Mouse (Mus musculus): ENCODE results near the gene Nr4a1. TPM values are rescaled to one million over a fixed set of nuclear protein-coding genes. Genes with fewer than 3 reads are reported as not detected.

Gene Nr4a1
- polyA plus RNA-seq, 1 experiment, result 51.4 TPM

- no peak overlapping the region for H3K27ac ChIP-seq (ENCODE audit: control insufficient read depth, insufficient read depth, low read depth, low read length)
- H3K27me3 ChIP-seq (ENCODE audit: control insufficient read depth, insufficient read depth, low read length), result no peaks in the 10 kb centered on the region
- H3K4me1 ChIP-seq (ENCODE audit: control insufficient read depth, insufficient read depth, low read length), result peaks cover 11% of the 10 kb centered on the region
- H3K4me3 ChIP-seq (ENCODE audit: control insufficient read depth, low read depth, low read length), result no peak overlapping the region
- TF ChIP-seq POLR2A (IDR thresholded peaks at IDR 0.05; ENCODE audit: control insufficient read depth, low read depth, low read length) (no peak), CTCF (IDR thresholded peaks at IDR 0.05; ENCODE audit: control insufficient read depth, insufficient read depth, insufficient replicate concordance, low read depth, low read length) (peak; percentile 65; the same call in 1 of the 2 replicates)
- H3K36me3 ChIP-seq (ENCODE audit: control insufficient read depth, insufficient read depth, low read length), result no peaks in the 10 kb centered on the region
Measured at GRCm38 (mm10) chr15:101240799-101241204, 13.3 kb upstream of the Nr4a1 start.

- no peak overlapping the region for H3K4me3 ChIP-seq (ENCODE audit: control insufficient read depth, low read depth, low read length)
- no peaks in the 10 kb centered on the region for H3K36me3 ChIP-seq (ENCODE audit: control insufficient read depth, insufficient read depth, low read length)
- peaks cover 14% of the 10 kb centered on the region for H3K4me1 ChIP-seq (ENCODE audit: control insufficient read depth, insufficient read depth, low read length)
- no peak for TF ChIP-seq POLR2A (IDR thresholded peaks at IDR 0.05; ENCODE audit: control insufficient read depth, low read depth, low read length)
- TF ChIP-seq CTCF (IDR thresholded peaks at IDR 0.05; ENCODE audit: control insufficient read depth, insufficient read depth, insufficient replicate concordance, low read depth, low read length), result no peak
- 0 out of 2 replicates have a peak overlapping the region, but pooled peaks have one; percentile 9 for H3K27ac ChIP-seq (ENCODE audit: control insufficient read depth, insufficient read depth, low read depth, low read length)
- H3K27me3 ChIP-seq (ENCODE audit: control insufficient read depth, insufficient read depth, low read length), result no peaks in the 10 kb centered on the region
Measured at GRCm38 (mm10) chr15:101241236-101241635, 12.8 kb upstream of the Nr4a1 start.

GRCm38 (mm10) chr15:101241853-101242252 lies 12.2 kb upstream of the Nr4a1 start:
- Histone ChIP-seq H3K4me3 (ENCODE audit: control insufficient read depth, low read depth, low read length) (no peak overlapping the region), H3K36me3 (ENCODE audit: control insufficient read depth, insufficient read depth, low read length) (no peaks in the 10 kb centered on the region), H3K27ac (ENCODE audit: control insufficient read depth, insufficient read depth, low read depth, low read length) (no peak overlapping the region), H3K4me1 (ENCODE audit: control insufficient read depth, insufficient read depth, low read length) (peaks cover 14% of the 10 kb centered on the region), H3K27me3 (ENCODE audit: control insufficient read depth, insufficient read depth, low read length) (no peaks in the 10 kb centered on the region)
- TF ChIP-seq POLR2A (IDR thresholded peaks at IDR 0.05; ENCODE audit: control insufficient read depth, low read depth, low read length) (no peak), CTCF (IDR thresholded peaks at IDR 0.05; ENCODE audit: control insufficient read depth, insufficient read depth, insufficient replicate concordance, low read depth, low read length) (no peak)

GRCm38 (mm10) chr15:101242645-101243044 lies 11.4 kb upstream of the Nr4a1 start:
- H3K36me3 ChIP-seq (ENCODE audit: control insufficient read depth, insufficient read depth, low read length), result no peaks in the 10 kb centered on the region
- H3K4me3 ChIP-seq (ENCODE audit: control insufficient read depth, low read depth, low read length), result no peak overlapping the region
- no peaks in the 10 kb centered on the region for H3K27me3 ChIP-seq (ENCODE audit: control insufficient read depth, insufficient read depth, low read length)
- peaks cover 19% of the 10 kb centered on the region for H3K4me1 ChIP-seq (ENCODE audit: control insufficient read depth, insufficient read depth, low read length)
- TF ChIP-seq POLR2A (IDR thresholded peaks at IDR 0.05; ENCODE audit: control insufficient read depth, low read depth, low read length), result no peak
- no peak overlapping the region for H3K27ac ChIP-seq (ENCODE audit: control insufficient read depth, insufficient read depth, low read depth, low read length)

- Histone ChIP-seq H3K36me3 (ENCODE audit: control insufficient read depth, insufficient read depth, low read length) (no peaks in the 10 kb centered on the region), H3K4me3 (ENCODE audit: control insufficient read depth, low read depth, low read length) (no peak overlapping the region), H3K4me1 (ENCODE audit: control insufficient read depth, insufficient read depth, low read length) (peaks cover 12% of the 10 kb centered on the region), H3K27ac (ENCODE audit: control insufficient read depth, insufficient read depth, low read depth, low read length) (no peak overlapping the region), H3K27me3 (ENCODE audit: control insufficient read depth, insufficient read depth, low read length) (no peaks in the 10 kb centered on the region)
- TF ChIP-seq POLR2A (IDR thresholded peaks at IDR 0.05; ENCODE audit: control insufficient read depth, low read depth, low read length), result no peak
Measured at GRCm38 (mm10) chr15:101244012-101244411, 10.1 kb upstream of the Nr4a1 start.

GRCm38 (mm10) chr15:101246231-101247154 lies 7.6 kb upstream of the Nr4a1 start:
- Histone ChIP-seq H3K27ac (ENCODE audit: control insufficient read depth, insufficient read depth, low read depth, low read length) (peak overlapping the region; percentile 78), H3K36me3 (ENCODE audit: control insufficient read depth, insufficient read depth, low read length) (no peaks in the 10 kb centered on the region), H3K4me3 (ENCODE audit: control insufficient read depth, low read depth, low read length) (peak overlapping the region; percentile 74), H3K27me3 (ENCODE audit: control insufficient read depth, insufficient read depth, low read length) (no peaks in the 10 kb centered on the region), H3K4me1 (ENCODE audit: control insufficient read depth, insufficient read depth, low read length) (peaks cover 10% of the 10 kb centered on the region)
- TF ChIP-seq POLR2A (IDR thresholded peaks at IDR 0.05; ENCODE audit: control insufficient read depth, low read depth, low read length), result no peak; the same call in 1 of the 2 replicates
- TF ChIP-seq CTCF (IDR thresholded peaks at IDR 0.05; ENCODE audit: control insufficient read depth, insufficient read depth, insufficient replicate concordance, low read depth, low read length), result no peak

- Histone ChIP-seq H3K27ac (ENCODE audit: control insufficient read depth, insufficient read depth, low read depth, low read length) (no peak overlapping the region), H3K4me1 (ENCODE audit: control insufficient read depth, insufficient read depth, low read length) (peaks cover 10% of the 10 kb centered on the region), H3K27me3 (ENCODE audit: control insufficient read depth, insufficient read depth, low read length) (no peaks in the 10 kb centered on the region), H3K4me3 (ENCODE audit: control insufficient read depth, low read depth, low read length) (no peak overlapping the region), H3K36me3 (ENCODE audit: control insufficient read depth, insufficient read depth, low read length) (no peaks in the 10 kb centered on the region)
- TF ChIP-seq CTCF (IDR thresholded peaks at IDR 0.05; ENCODE audit: control insufficient read depth, insufficient read depth, insufficient replicate concordance, low read depth, low read length), result no peak
- no peak for TF ChIP-seq POLR2A (IDR thresholded peaks at IDR 0.05; ENCODE audit: control insufficient read depth, low read depth, low read length)
Measured at GRCm38 (mm10) chr15:101247155-101247498, 6.9 kb upstream of the Nr4a1 start.

Measured in testis, adult 2 months (tissue).